Mouse (Mus musculus) forebrain, embryonic 10.5 days (tissue): ENCODE results near the gene Cacna1a. TPM values are rescaled to one million over a fixed set of nuclear protein-coding genes. Genes with fewer than 3 reads are reported as not detected.
"Not testable (repeated sequence)": the region's sequence is repeated elsewhere in the genome, so short reads cannot be mapped to it uniquely, and the experiment has no call there.

Experiments
- DNase-seq: peaks from one replicate; pipeline ENCODE4 v3.0.0-alpha.2; 2017; ENCODE audit warnings: low spot score; ENCODE audit errors: extremely low spot score
- H3K27ac ChIP-seq: fragments of 300-500 bp; sonication (generic); 2 replicates; pipeline ENCODE4 v1.5.1; 2016; ENCODE audit warnings: mild to moderate bottlenecking
- H3K27me3 ChIP-seq: fragments of 300-500 bp; sonication (generic); 2 replicates; pipeline ENCODE4 v1.6.1; 2016; ENCODE audit warnings: mild to moderate bottlenecking; ENCODE audit not compliant: poor library complexity, severe bottlenecking
- H3K36me3 ChIP-seq: fragments of 300-500 bp; sonication (generic); replicated peaks from 2 replicates; pipeline ENCODE4 v1.6.1; 2016; ENCODE audit warnings: mild to moderate bottlenecking, moderate library complexity
- H3K4me1 ChIP-seq: fragments of 300-500 bp; sonication (generic); 2 replicates; pipeline ENCODE4 v1.6.1; 2016
- H3K4me3 ChIP-seq: fragments of 300-500 bp; sonication (generic); 2 replicates; pipeline ENCODE4 v1.5.1; 2016; ENCODE audit warnings: mild to moderate bottlenecking, moderate library complexity
- H3K9me3 ChIP-seq: fragments of 300-500 bp; sonication (generic); 2 replicates; pipeline ENCODE4 v1.6.1; 2016; ENCODE audit warnings: mild to moderate bottlenecking, moderate library complexity
- WGBS: fragments of 180-500 bp; shearing (Covaris S2); methylation state at CpG from one replicate; pipeline ENCODE4 v1.1.7; 2016; 5-methylcytosine and 5-hydroxymethylcytosine counted together
- polyA plus RNA-seq: library from polyadenylated mRNA; unstranded; fragments of >200 nt; fragmentation: Nextera tagmentation; extraction: Ambion mirVana; gene quantifications from 2 replicates; pipeline ENCODE4 v1.2.1, GENCODE M21; 2016

Cacna1a gene
- polyA plus RNA-seq, 1 experiment from 2014 or later = 7.4 TPM

- no peak for DNase-seq
- H3K4me3 ChIP-seq = no peak overlapping the region
- no peaks in the 10 kb centered on the region for H3K9me3 ChIP-seq
- peaks cover 11% of the 10 kb centered on the region for H3K4me1 ChIP-seq
- WGBS = 78% methylated on average over 8 of the region's 8 CpGs
- H3K27ac ChIP-seq = no peak overlapping the region
- H3K36me3 ChIP-seq = no peaks in the 10 kb centered on the region
- H3K27me3 ChIP-seq = peaks cover 28% of the 10 kb centered on the region
These were observed 232.9 kb downstream of the Cacna1a start for GRCm38 (mm10) chr8:84621102-84621625.

DNA sequence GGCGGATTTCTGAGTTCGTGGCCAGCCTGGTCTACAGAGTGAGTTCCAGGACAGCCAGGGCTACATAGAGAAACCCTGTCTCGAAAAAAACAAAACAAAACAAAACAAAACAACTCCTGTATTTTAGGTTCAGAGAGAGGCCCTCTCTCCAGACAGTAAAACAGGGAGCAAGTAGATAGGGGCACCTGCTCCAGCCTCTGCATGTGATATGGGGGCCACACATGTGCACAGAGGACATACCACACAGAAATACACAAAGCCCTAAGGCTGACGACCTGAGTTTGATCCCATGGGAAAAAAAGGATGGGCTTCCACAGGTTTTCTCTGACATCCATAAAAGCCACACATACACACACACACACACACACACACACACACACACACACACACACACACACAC lies 235.2 kb downstream of the Cacna1a start:
- H3K4me3 ChIP-seq, H3K27me3 ChIP-seq, H3K9me3 ChIP-seq, H3K4me1 ChIP-seq, DNase-seq, H3K27ac ChIP-seq, H3K36me3 ChIP-seq: not testable (repeated sequence)
- 88% methylated on average over 4 of the region's 4 CpGs for WGBS

DNA sequence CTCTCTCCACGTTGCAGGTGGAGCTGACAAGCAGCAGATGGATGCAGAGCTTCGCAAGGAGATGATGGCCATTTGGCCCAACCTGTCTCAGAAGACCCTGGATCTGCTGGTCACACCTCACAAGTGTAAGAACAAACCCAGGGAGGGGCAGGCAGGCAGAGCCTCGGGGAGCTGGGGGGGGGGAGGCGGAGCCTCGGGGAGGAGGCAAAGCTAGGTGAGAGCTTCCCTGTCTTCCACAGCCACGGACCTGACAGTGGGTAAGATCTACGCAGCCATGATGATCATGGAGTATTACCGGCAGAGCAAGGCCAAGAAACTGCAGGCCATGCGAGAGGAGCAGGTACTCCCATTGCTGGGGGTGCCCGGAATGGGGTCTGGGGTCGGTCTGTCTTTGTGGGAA lies 241.3 kb downstream of the Cacna1a start:
- H3K36me3 ChIP-seq = no peaks in the 10 kb centered on the region; the same call in 1 of the 2 replicates
- peaks cover 15% of the 10 kb centered on the region for H3K4me1 ChIP-seq
- H3K27ac ChIP-seq = no peak overlapping the region
- H3K4me3 ChIP-seq = no peak overlapping the region
- 81% methylated on average over 11 of the region's 11 CpGs for WGBS
- H3K9me3 ChIP-seq = no peaks in the 10 kb centered on the region
- no peaks in the 10 kb centered on the region for H3K27me3 ChIP-seq
- no peak for DNase-seq

- Histone ChIP-seq H3K4me1 (peaks cover 21% of the 10 kb centered on the region), H3K9me3 (no peaks in the 10 kb centered on the region), H3K36me3 (no peaks in the 10 kb centered on the region; the same call in 1 of the 2 replicates), H3K27me3 (no peaks in the 10 kb centered on the region), H3K27ac (no peak overlapping the region), H3K4me3 (no peak overlapping the region)
- WGBS = 87% methylated on average over 4 of the region's 4 CpGs
- no peak for DNase-seq
These were observed 241.9 kb downstream of the Cacna1a start for GRCm38 (mm10) chr8:84630145-84630544.

GRCm38 (mm10) chr8:84631813-84632212 lies 243.6 kb downstream of the Cacna1a start:
- DNase-seq = no peak
- Histone ChIP-seq H3K27me3 (peaks cover 9% of the 10 kb centered on the region; the same call in 1 of the 2 replicates), H3K27ac (no peak overlapping the region), H3K36me3 (no peaks in the 10 kb centered on the region; the same call in 1 of the 2 replicates), H3K4me3 (no peak overlapping the region), H3K9me3 (no peaks in the 10 kb centered on the region), H3K4me1 (peaks cover 36% of the 10 kb centered on the region)
- 86% methylated on average over 4 of the region's 4 CpGs for whole genome bisulfite sequencing

- no peak overlapping the region for H3K4me3 ChIP-seq
- no peaks in the 10 kb centered on the region; the same call in 1 of the 2 replicates for H3K36me3 ChIP-seq
- DNase-seq = no peak
- H3K27ac ChIP-seq = peak overlapping the region; percentile 71
- H3K4me1 ChIP-seq = peaks cover 49% of the 10 kb centered on the region
- peaks cover 20% of the 10 kb centered on the region for H3K27me3 ChIP-seq
- H3K9me3 ChIP-seq = no peaks in the 10 kb centered on the region
- 54% methylated on average over 10 of the region's 10 CpGs for WGBS
These were observed 245.8 kb downstream of the Cacna1a start for GRCm38 (mm10) chr8:84633841-84634584.

DNA sequence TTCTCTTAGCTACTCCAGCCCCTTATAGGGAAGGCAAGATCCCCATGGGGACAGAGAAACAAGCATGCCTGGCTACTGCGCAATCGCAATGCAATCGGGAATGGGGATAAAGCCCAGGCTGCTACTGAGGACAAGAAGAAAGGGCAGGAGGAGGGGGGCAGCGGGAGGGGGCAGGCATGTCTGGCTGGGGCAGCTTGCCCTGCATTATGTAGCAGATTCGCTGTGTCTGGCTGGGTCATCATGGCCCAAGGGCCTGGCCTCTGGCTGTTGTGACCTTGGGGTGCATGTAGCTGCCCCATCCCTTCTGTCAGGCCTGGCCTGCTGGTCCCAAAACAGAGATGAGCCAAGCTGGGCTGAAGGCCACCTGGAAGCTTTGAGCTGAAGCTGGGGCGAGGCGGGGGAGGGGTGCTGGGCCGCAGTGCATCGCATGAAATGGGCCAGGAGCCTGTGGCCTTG lies 246.6 kb downstream of the Cacna1a start:
- Histone ChIP-seq H3K36me3 (no peaks in the 10 kb centered on the region; the same call in 1 of the 2 replicates), H3K4me3 (peak overlapping the region; percentile 1; the same call in 1 of the 2 replicates), H3K4me1 (peaks cover 49% of the 10 kb centered on the region), H3K27ac (peak overlapping the region; percentile 78), H3K27me3 (peaks cover 20% of the 10 kb centered on the region), H3K9me3 (no peaks in the 10 kb centered on the region)
- 39% methylated on average over 9 of the region's 9 CpGs for WGBS
- no peak for DNase-seq

DNA sequence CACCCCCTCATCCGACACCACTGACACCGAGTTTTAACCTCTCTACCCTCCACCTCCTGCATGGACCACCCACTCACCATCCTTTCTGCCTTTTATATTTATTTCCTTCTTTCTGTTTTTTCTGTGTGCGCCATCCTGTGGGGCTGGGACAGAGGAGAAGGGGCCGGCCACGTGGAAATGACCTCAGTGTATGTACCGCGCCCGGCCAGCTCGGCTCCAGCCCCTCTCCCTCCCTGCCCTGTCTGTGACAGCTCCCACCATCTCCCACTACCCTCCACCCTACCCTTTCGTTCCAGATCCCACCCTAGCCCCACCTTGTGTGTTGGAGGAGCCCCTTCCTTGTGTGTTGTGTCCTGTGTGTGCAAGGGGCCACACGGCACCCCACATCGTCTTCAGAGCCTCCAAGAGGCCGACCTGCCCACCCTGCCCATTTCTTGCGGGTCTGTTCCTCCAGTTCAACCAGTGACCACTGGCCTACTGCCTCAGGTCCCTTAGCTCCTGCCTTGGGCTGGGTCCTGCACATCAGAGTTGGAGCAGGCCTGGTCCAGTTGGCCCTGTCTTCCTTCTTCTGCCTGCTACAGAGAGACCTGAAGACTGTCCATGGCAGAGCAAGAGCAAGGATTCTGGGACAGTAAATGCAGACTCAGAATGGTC lies 247.3 kb downstream of the Cacna1a start:
- H3K27ac ChIP-seq = peak overlapping the region; percentile 78
- H3K4me1 ChIP-seq = peaks cover 54% of the 10 kb centered on the region
- no peak for DNase-seq
- H3K4me3 ChIP-seq = no peak overlapping the region
- H3K27me3 ChIP-seq = peaks cover 20% of the 10 kb centered on the region
- no peaks in the 10 kb centered on the region for H3K9me3 ChIP-seq
- H3K36me3 ChIP-seq = no peaks in the 10 kb centered on the region
- 68% methylated on average over 14 of the region's 14 CpGs for WGBS

DNA sequence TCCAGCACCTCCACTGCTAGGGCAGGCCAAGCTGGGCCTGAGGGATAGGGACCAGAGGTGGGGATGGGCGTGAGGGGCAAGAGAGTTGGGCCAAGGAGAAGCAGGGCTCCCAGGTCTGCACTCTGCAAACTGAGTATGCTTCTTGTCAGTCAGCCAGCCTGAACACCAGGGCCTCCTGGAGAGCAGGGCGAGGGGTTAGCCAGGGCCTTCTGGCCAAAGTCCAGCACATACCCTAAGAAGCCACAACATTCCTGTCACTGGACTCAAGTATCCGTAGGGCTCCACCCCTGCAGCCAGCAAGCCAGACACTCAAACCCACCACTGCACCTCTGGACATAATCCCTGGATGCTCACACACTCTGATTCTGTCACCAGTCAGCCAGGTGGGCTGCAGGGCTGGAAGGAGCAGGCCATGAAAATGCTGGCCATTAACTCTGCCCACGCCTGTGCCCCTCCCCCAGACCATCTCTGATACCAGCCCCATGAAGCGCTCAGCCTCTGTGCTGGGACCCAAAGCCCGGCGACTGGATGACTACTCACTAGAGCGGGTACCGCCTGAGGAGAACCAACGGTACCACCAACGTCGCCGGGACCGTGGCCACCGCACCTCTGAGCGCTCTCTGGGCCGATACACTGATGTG lies 247.9 kb downstream of the Cacna1a start:
- H3K9me3 ChIP-seq = no peaks in the 10 kb centered on the region
- H3K4me3 ChIP-seq = no peak overlapping the region
- no peak for DNase-seq
- 88% methylated on average over 17 of the region's 17 CpGs for WGBS
- peaks cover 20% of the 10 kb centered on the region for H3K27me3 ChIP-seq
- H3K4me1 ChIP-seq = peaks cover 57% of the 10 kb centered on the region
- no peaks in the 10 kb centered on the region for H3K36me3 ChIP-seq
- peak overlapping the region; percentile 78 for H3K27ac ChIP-seq

DNA sequence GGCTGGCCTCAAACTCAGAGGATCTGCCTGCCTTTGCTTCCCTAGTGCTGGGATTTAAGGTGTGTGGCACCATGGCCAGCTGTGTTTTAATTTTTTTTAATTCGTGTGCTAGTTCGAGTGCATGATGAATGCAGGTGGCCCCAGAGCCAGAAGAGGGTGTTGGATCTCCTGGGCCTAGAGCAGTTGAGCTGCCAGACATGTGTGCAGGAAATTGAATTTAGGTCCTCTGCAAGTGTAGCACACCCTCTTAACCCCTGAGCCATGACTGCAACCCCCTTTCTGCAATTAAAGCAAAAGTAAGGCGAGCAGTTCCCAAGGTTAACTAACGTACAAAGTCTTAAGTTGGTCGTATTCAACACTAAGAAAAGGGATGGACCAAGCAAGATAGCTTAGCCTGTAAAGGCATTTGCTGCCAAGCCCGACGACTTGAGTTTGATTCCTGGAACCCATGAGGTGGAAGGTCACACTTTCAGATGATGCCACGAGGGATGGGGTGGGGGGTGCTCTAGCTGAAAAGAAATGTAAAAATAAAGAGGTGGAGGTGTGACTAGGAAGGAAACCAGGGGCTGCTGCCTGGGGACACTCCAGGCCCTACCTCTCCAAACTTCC lies 249.8 kb downstream of the Cacna1a start:
- Histone ChIP-seq H3K4me1 (peaks cover 65% of the 10 kb centered on the region), H3K36me3 (no peaks in the 10 kb centered on the region), H3K9me3 (no peaks in the 10 kb centered on the region), H3K27ac (peak overlapping the region; percentile 95), H3K27me3 (peaks cover 20% of the 10 kb centered on the region), H3K4me3 (peak overlapping the region; percentile 65)
- WGBS = 42% methylated on average over 8 of the region's 8 CpGs
- DNase-seq = no peak

DNA sequence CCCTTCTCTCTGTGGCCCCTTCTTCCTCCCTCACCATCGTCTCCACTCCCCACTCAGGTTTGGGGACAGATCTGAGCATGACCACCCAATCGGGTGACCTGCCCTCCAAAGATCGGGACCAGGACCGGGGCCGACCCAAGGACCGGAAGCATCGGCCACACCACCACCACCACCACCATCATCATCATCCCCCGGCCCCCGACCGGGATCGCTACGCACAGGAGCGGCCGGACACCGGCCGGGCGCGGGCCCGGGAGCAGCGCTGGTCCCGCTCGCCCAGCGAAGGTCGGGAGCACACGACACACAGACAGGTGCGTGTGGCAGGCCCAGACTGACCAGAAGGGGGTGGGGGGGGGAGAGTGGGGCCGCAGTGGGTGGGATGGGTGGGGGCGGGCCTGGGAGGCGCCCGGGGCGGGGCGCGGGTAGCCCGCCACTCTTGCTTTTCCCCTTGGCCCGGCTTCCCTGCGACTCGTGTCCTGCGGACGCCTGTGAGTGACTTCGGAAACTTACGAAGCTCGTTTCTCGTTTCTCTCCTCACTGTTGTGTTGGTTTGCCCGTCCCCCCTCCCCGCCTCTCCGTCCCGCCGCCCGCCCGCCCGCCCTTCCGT lies 250.4 kb downstream of the Cacna1a start:
- Histone ChIP-seq H3K36me3 (no peaks in the 10 kb centered on the region), H3K4me3 (peak overlapping the region; percentile 65), H3K9me3 (no peaks in the 10 kb centered on the region), H3K4me1 (peaks cover 60% of the 10 kb centered on the region), H3K27ac (peak overlapping the region; percentile 95), H3K27me3 (peaks cover 20% of the 10 kb centered on the region)
- DNase-seq = no peak
- WGBS = 1% methylated on average over 47 of the region's 52 CpGs
